Mouse (Mus musculus) cerebellum, adult 2 months (tissue): ENCODE results near the gene Calml4. TPM values are rescaled to one million over a fixed set of nuclear protein-coding genes. Genes with fewer than 3 reads are reported as not detected.

Experiments used
- DNase-seq, 2 experiments: peaks; one replicate each; pipeline ENCODE4 v3.0.0; 2021
- H3K27ac ChIP-seq: fragments of 200-500 bp; 2 replicates; pipeline ENCODE4 v1.5.1; 2012; ENCODE audit warnings: low read length, control low read depth, inconsistent platforms; ENCODE audit not compliant: insufficient read depth
- H3K27me3 ChIP-seq: fragments of 200-500 bp; 2 replicates; pipeline ENCODE4 v1.6.1; 2012; ENCODE audit warnings: inconsistent platforms, mild to moderate bottlenecking, low read length, moderate library complexity; ENCODE audit not compliant: control insufficient read depth, insufficient read depth
- H3K4me1 ChIP-seq: fragments of 200-500 bp; 2 replicates; pipeline ENCODE4 v1.6.1; 2011; ENCODE audit warnings: low read length; ENCODE audit not compliant: control insufficient read depth, insufficient read depth
- H3K4me3 ChIP-seq: fragments of 200-500 bp; replicated peaks from 2 replicates; pipeline ENCODE3; 2011; ENCODE audit warnings: mild to moderate bottlenecking, low read depth, low read length, control low read depth; ENCODE audit not compliant: insufficient read depth
- CTCF ChIP-seq: fragments of 200-500 bp; IDR thresholded peaks from 2 replicates; pipeline ENCODE4 v1.5.1; 2011; ENCODE audit warnings: low read depth, mild to moderate bottlenecking, control low read depth, low read length, moderate library complexity, borderline replicate concordance; ENCODE audit not compliant: insufficient read depth
- POLR2A ChIP-seq: fragments of 200-500 bp; IDR thresholded peaks from 2 replicates; pipeline ENCODE4 v1.6.1; 2011; ENCODE audit warnings: low read length, control low read depth, borderline replicate concordance; ENCODE audit not compliant: insufficient read depth
- WGBS: fragments of 180-500 bp; shearing (Covaris S2); methylation state at CpG from one replicate; pipeline ENCODE4 v1.1.7; 2018; 5-methylcytosine and 5-hydroxymethylcytosine counted together
- polyA plus RNA-seq: library from polyadenylated mRNA; depleted of rRNA; stranded (reverse); fragments of >200 nt; gene quantifications from 2 replicates; pipeline ENCODE4 v1.2.3, GENCODE M21; 2012; rRNA removed

The Calml4 gene
- polyA plus RNA-seq, 1 experiment: 5.5 TPM

GRCm38 (mm10) chr9:62924886-62925610, 67.2 kb downstream of the Calml4 start:
- H3K27ac ChIP-seq: no peak overlapping the region
- peak in 1 of 2 experiments; percentile 12 for DNase-seq
- no peaks in the 10 kb centered on the region for H3K4me1 ChIP-seq
- no peak for TF ChIP-seq CTCF
- no peak for TF ChIP-seq POLR2A
- H3K4me3 ChIP-seq: no peak overlapping the region
- WGBS: 53% methylated on average over 2 of the region's 2 CpGs
- H3K27me3 ChIP-seq: no peaks in the 10 kb centered on the region

Other genes with a start within 250 kb of the Calml4 start
- gene Itga11, start 180.3 kb upstream of the Calml4 start, polyA plus RNA-seq: 0.29 and 0.33 TPM in 2 replicates
- gene Fem1b, start 46.1 kb upstream of the Calml4 start, polyA plus RNA-seq: 42.0 and 43.3 TPM in 2 replicates
- gene Cln6, start 19.3 kb upstream of the Calml4 start, polyA plus RNA-seq: 17.6 and 22.1 TPM in 2 replicates
- 26.8 and 28.5 TPM in 2 replicates for gene Pias1, start 129.8 kb downstream of the Calml4 start, polyA plus RNA-seq